Mouse (Mus musculus) stomach, postnatal 0 days (tissue): ENCODE results near the gene Gmpr2.

Source experiments
- CTCF ChIP-seq: IDR thresholded peaks from 2 replicates; pipeline ENCODE4 v1.5.1; 2016; ENCODE audit warnings: antibody characterized with exemption, low read depth, mild to moderate bottlenecking, moderate library complexity
- EP300 ChIP-seq: optimal IDR thresholded peaks from 2 replicates; pipeline ENCODE3; 2016; ENCODE audit warnings: antibody characterized with exemption

GRCm38 (mm10) chr14:55713729-55714122 lies 42.0 kb downstream of the Gmpr2 start, which contains the start of gene Tgm1:
- TF ChIP-seq CTCF (no peak), EP300 (no peak)
